Comparison of ENCODE assay signal across 7 mouse cellular contexts in genomic region chr9:50723406-50723805, GRCm38 (mm10). TPM values are rescaled to one million over a fixed set of nuclear protein-coding genes. Genes with fewer than 3 reads are reported as not detected.
DNase-seq lines count a peak whose midpoint lies in the region; ATAC-seq and TF ChIP-seq lines count a peak whose summit lies in the region.

No protein-coding gene starts in this region.

- intact Hi-C loops in left cerebral cortex, postnatal 4 days (cut with DNase I) = no loop called here

- no peak for TF ChIP-seq CTCF in MEL (IDR thresholded peaks at IDR 0.05 in 2 of 3, conservative IDR thresholded peaks at IDR 0.05 in 1 of 3; ENCODE audit: control insufficient read depth in 1 of 3, insufficient read depth in 1 of 3, low read depth in 2 of 3, low read length in 3 of 3, poor library complexity in 1 of 3, severe bottlenecking in 1 of 3)

- 0 out of 4 replicates have a peak, but pooled peaks cover 0 to 2% of the 10 kb centered on the region in 2 experiments for H3K4me1 ChIP-seq in MEL (ENCODE audit: control insufficient read depth in 1 of 2, insufficient read depth in 2 of 2, low read length in 2 of 2)
- peaks cover 40% of the 10 kb centered on the region for H3K4me1 ChIP-seq in forebrain, embryonic 14.5 days (ENCODE audit: control insufficient read depth, insufficient read depth, low read length)
- peaks cover 48% of the 10 kb centered on the region for H3K4me1 ChIP-seq in hindbrain, embryonic 14.5 days (replicated peaks; ENCODE audit: control insufficient read depth, insufficient read depth, low read length)

- WGBS in forebrain, embryonic 14.5 days = 26% methylated on average over 7 of the region's 7 CpGs
- WGBS in hindbrain, embryonic 14.5 days = 46% methylated on average over 7 of the region's 7 CpGs

- H3K79me2 ChIP-seq in MEL (ENCODE audit: control insufficient read depth, insufficient read depth, low read length, poor library complexity) = no peaks in the 10 kb centered on the region

- no peak for TF ChIP-seq EP300 in MEL (IDR thresholded peaks at IDR 0.05; ENCODE audit: low read depth in 1 of 2, low read length in 2 of 2)

- H3K4me2 ChIP-seq in forebrain, embryonic 14.5 days (ENCODE audit: low read length) = peak overlapping the region; percentile 88
- peak overlapping the region; percentile 75 for H3K4me2 ChIP-seq in hindbrain, embryonic 14.5 days (replicated peaks)

- no peaks in the 10 kb centered on the region for H3K9me3 ChIP-seq in MEL (replicated peaks; ENCODE audit: insufficient read depth, low read length)
- H3K9me3 ChIP-seq in forebrain, embryonic 14.5 days (replicated peaks; ENCODE audit: control insufficient read depth, low read length) = no peaks in the 10 kb centered on the region
- no peaks in the 10 kb centered on the region for H3K9me3 ChIP-seq in hindbrain, embryonic 14.5 days (ENCODE audit: control insufficient read depth, low read length)

- no peak for TF ChIP-seq POLR2A in MEL (IDR thresholded peaks at IDR 0.05; ENCODE audit: control insufficient read depth in 1 of 2, insufficient read depth in 1 of 2, low read depth in 1 of 2, low read length in 2 of 2, poor library complexity in 1 of 2)

- DNase-seq in MEL (ENCODE audit: low read depth, low spot score) = peak; percentile 24
- DNase-seq in adrenal gland, adult (ENCODE audit: inconsistent age in 2 of 2, low spot score in 1 of 2) = peak; percentile 78 to 92
- peak; percentile 92 for DNase-seq in forebrain, embryonic 14.5 days (ENCODE audit: low spot score)
- DNase-seq in hindbrain, embryonic 14.5 days (ENCODE audit: low spot score) = peak; percentile 80
- DNase-seq in left cerebral cortex, postnatal 4 days = peak; percentile 93
- peak; percentile 52 for DNase-seq in ovary, postnatal 10 days (ENCODE audit: low spot score)

- no peak overlapping the region for H3K9ac ChIP-seq in MEL (ENCODE audit: control insufficient read depth, low read depth, low read length, poor library complexity, severe bottlenecking)
- peak overlapping the region; percentile 25; the same call in 1 of the 2 replicates for H3K9ac ChIP-seq in forebrain, embryonic 14.5 days (ENCODE audit: low read length)
- H3K9ac ChIP-seq in hindbrain, embryonic 14.5 days = no peak overlapping the region

- no peak overlapping the region for H3K4me3 ChIP-seq in MEL (ENCODE audit: control insufficient read depth in 1 of 2, insufficient read depth in 1 of 2, low read depth in 2 of 2, low read length in 2 of 2)
- H3K4me3 ChIP-seq in forebrain, embryonic 14.5 days (ENCODE audit: low read depth, low read length) = no peak overlapping the region
- H3K4me3 ChIP-seq in hindbrain, embryonic 14.5 days (replicated peaks; ENCODE audit: low read length) = no peak overlapping the region

- TF ChIP-seq RAD21 in MEL (IDR thresholded peaks at IDR 0.05; ENCODE audit: low read depth, low read length) = no peak

- no peak for ATAC-seq in forebrain, embryonic 14.5 days
- no peak for ATAC-seq in hindbrain, embryonic 14.5 days (ENCODE audit: low FRiP score)
- ATAC-seq in CD4-positive, CD25-positive, alpha-beta regulatory T cell, adult 4 months = no peak

- peaks cover 9% of the 10 kb centered on the region in 2 experiments for H3K27me3 ChIP-seq in MEL (ENCODE audit: control insufficient read depth in 1 of 2, insufficient read depth in 2 of 2, low read length in 2 of 2)
- no peaks in the 10 kb centered on the region for H3K27me3 ChIP-seq in forebrain, embryonic 14.5 days (replicated peaks; ENCODE audit: control insufficient read depth, insufficient read depth, low read length)
- H3K27me3 ChIP-seq in hindbrain, embryonic 14.5 days (ENCODE audit: control insufficient read depth, insufficient read depth, low read length) = no peaks in the 10 kb centered on the region

- no peak overlapping the region for H3K27ac ChIP-seq in MEL (ENCODE audit: control insufficient read depth, low read depth, low read length)
- H3K27ac ChIP-seq in forebrain, embryonic 14.5 days (ENCODE audit: low read depth, low read length) = peak overlapping the region; percentile 85
- H3K27ac ChIP-seq in hindbrain, embryonic 14.5 days = peak overlapping the region; percentile 91

- no peaks in the 10 kb centered on the region for H3K36me3 ChIP-seq in MEL (ENCODE audit: control insufficient read depth in 1 of 2, insufficient read depth in 2 of 2, low read length in 2 of 2)
- H3K36me3 ChIP-seq in forebrain, embryonic 14.5 days (ENCODE audit: control insufficient read depth, insufficient read depth, low read length) = no peaks in the 10 kb centered on the region
- no peaks in the 10 kb centered on the region for H3K36me3 ChIP-seq in hindbrain, embryonic 14.5 days (replicated peaks; ENCODE audit: control insufficient read depth, insufficient read depth)

TF ChIP-seq in MEL, 35 proteins besides CTCF, POLR2A, EP300 and RAD21:
- no peak for TF ChIP-seq POLR2AphosphoS2 (IDR thresholded peaks at IDR 0.05; ENCODE audit: low read length)
- TF ChIP-seq NRF1 (IDR thresholded peaks at IDR 0.05; ENCODE audit: insufficient read depth, low read depth, low read length, poor library complexity, severe bottlenecking) = no peak
- TF ChIP-seq MYC (IDR thresholded peaks at IDR 0.05; ENCODE audit: low read depth, low read length) = no peak
- no peak for TF ChIP-seq MAFK (IDR thresholded peaks at IDR 0.05; ENCODE audit: borderline replicate concordance, low read depth, low read length)
- no peak for TF ChIP-seq GATA1 (IDR thresholded peaks at IDR 0.05; ENCODE audit: low read depth, low read length)
- no peak for TF ChIP-seq ETS1 (IDR thresholded peaks at IDR 0.05; ENCODE audit: low read depth, low read length)
- TF ChIP-seq MAX (IDR thresholded peaks at IDR 0.05; ENCODE audit: low read length) = no peak
- TF ChIP-seq CHD2 (IDR thresholded peaks at IDR 0.05; ENCODE audit: low read length) = no peak
- TF ChIP-seq ZC3H11A (IDR thresholded peaks at IDR 0.05; ENCODE audit: low read depth, low read length) = no peak
- TF ChIP-seq KAT2A (conservative IDR thresholded peaks at IDR 0.05; ENCODE audit: low read depth, low read length) = no peak
- TF ChIP-seq MXI1 (IDR thresholded peaks at IDR 0.05; ENCODE audit: low read depth, low read length) = no peak
- TF ChIP-seq ZKSCAN1 (IDR thresholded peaks at IDR 0.05; ENCODE audit: low read depth, low read length) = no peak
- TF ChIP-seq ZNF384 (IDR thresholded peaks at IDR 0.05; ENCODE audit: low read depth, low read length) = no peak

RNA-seq across cellular contexts. Expression of gene Dixdc1, which starts 15.9 kb away (rescaled TPM):
- total RNA-seq in MEL (2012; rRNA removed) = not detected in 2 replicates
- under 1 TPM in 1 of 2 experiments, not detected in 1; 0.07 TPM for polyA plus RNA-seq in MEL (2012; ENCODE audit: insufficient read depth in 1 of 2, insufficient read length in 2 of 2, low read depth in 1 of 2, low replicate concordance in 2 of 2, missing spikeins in 1 of 2)
- 21.6 and 27.1 TPM in 2 replicates for polyA plus RNA-seq in forebrain, embryonic 14.5 days (2014; fragmentation: Nextera tagmentation; extraction: Ambion mirVana)
- 35.3 and 37.2 TPM in 2 replicates for polyA plus RNA-seq in hindbrain, embryonic 14.5 days (2014; fragmentation: Nextera tagmentation; extraction: Ambion mirVana)
- 10 to 100 TPM; 65.3 to 66.0 TPM for total RNA-seq in left cerebral cortex, postnatal 4 days (2021)
- polyA plus RNA-seq in CD4-positive, CD25-positive, alpha-beta regulatory T cell, adult 4 months (2017; shearing (Covaris generic)) = under 1 TPM in 1 of 2 experiments, not detected in 1; 0.19 TPM

RNA-seq across cellular contexts. Expression of gene 2310030G06Rik, which starts 22.9 kb away (rescaled TPM):
- total RNA-seq in MEL (2012; rRNA removed) = not detected in 2 replicates
- not detected for polyA plus RNA-seq in MEL (2012; ENCODE audit: insufficient read depth in 1 of 2, insufficient read length in 2 of 2, low read depth in 1 of 2, low replicate concordance in 2 of 2, missing spikeins in 1 of 2)
- 1.0 and 1.1 TPM in 2 replicates for polyA plus RNA-seq in forebrain, embryonic 14.5 days (2014; fragmentation: Nextera tagmentation; extraction: Ambion mirVana)
- 1.7 and 2.1 TPM in 2 replicates for polyA plus RNA-seq in hindbrain, embryonic 14.5 days (2014; fragmentation: Nextera tagmentation; extraction: Ambion mirVana)
- 1 to 10 TPM; 1.8 to 2.0 TPM for total RNA-seq in left cerebral cortex, postnatal 4 days (2021)
- polyA plus RNA-seq in CD4-positive, CD25-positive, alpha-beta regulatory T cell, adult 4 months (2017; shearing (Covaris generic)) = not detected

RNA-seq across cellular contexts. Expression of gene Cryab, which starts 27.7 kb away (rescaled TPM):
- total RNA-seq in MEL (2012; rRNA removed) = not detected in 2 replicates
- polyA plus RNA-seq in MEL (2012; ENCODE audit: insufficient read depth in 1 of 2, insufficient read length in 2 of 2, low read depth in 1 of 2, low replicate concordance in 2 of 2, missing spikeins in 1 of 2) = not detected
- 9.7 and 12.6 TPM in 2 replicates for polyA plus RNA-seq in forebrain, embryonic 14.5 days (2014; fragmentation: Nextera tagmentation; extraction: Ambion mirVana)
- polyA plus RNA-seq in hindbrain, embryonic 14.5 days (2014; fragmentation: Nextera tagmentation; extraction: Ambion mirVana) = 11.9 and 14.9 TPM in 2 replicates
- 10 to 100 TPM; 39.1 to 40.9 TPM for total RNA-seq in left cerebral cortex, postnatal 4 days (2021)
- polyA plus RNA-seq in CD4-positive, CD25-positive, alpha-beta regulatory T cell, adult 4 months (2017; shearing (Covaris generic)) = not detected

RNA-seq across cellular contexts. Expression of gene Hspb2, which starts 28.7 kb away (rescaled TPM):
- not detected in 2 replicates for total RNA-seq in MEL (2012; rRNA removed)
- not detected for polyA plus RNA-seq in MEL (2012; ENCODE audit: insufficient read depth in 1 of 2, insufficient read length in 2 of 2, low read depth in 1 of 2, low replicate concordance in 2 of 2, missing spikeins in 1 of 2)
- 0.70 TPM in 1 of 2 replicates, not detected in the other for polyA plus RNA-seq in forebrain, embryonic 14.5 days (2014; fragmentation: Nextera tagmentation; extraction: Ambion mirVana)
- 0.83 and 1.8 TPM in 2 replicates for polyA plus RNA-seq in hindbrain, embryonic 14.5 days (2014; fragmentation: Nextera tagmentation; extraction: Ambion mirVana)
- 1 to 10 TPM; 1.0 to 1.3 TPM for total RNA-seq in left cerebral cortex, postnatal 4 days (2021)
- polyA plus RNA-seq in CD4-positive, CD25-positive, alpha-beta regulatory T cell, adult 4 months (2017; shearing (Covaris generic)) = not detected

RNA-seq across cellular contexts. Expression of gene Fdxacb1, which starts 44.6 kb away (rescaled TPM):
- total RNA-seq in MEL (2012; rRNA removed) = 6.1 and 6.5 TPM in 2 replicates
- polyA plus RNA-seq in MEL (2012; ENCODE audit: insufficient read depth in 1 of 2, insufficient read length in 2 of 2, low read depth in 1 of 2, low replicate concordance in 2 of 2, missing spikeins in 1 of 2) = 1 to 10 TPM in 1 of 2 experiments, not detected in 1; 9.7 TPM
- 10.0 and 10.1 TPM in 2 replicates for polyA plus RNA-seq in forebrain, embryonic 14.5 days (2014; fragmentation: Nextera tagmentation; extraction: Ambion mirVana)
- 10.1 and 10.7 TPM in 2 replicates for polyA plus RNA-seq in hindbrain, embryonic 14.5 days (2014; fragmentation: Nextera tagmentation; extraction: Ambion mirVana)
- 1 to 10 TPM; 5.9 to 8.3 TPM for total RNA-seq in left cerebral cortex, postnatal 4 days (2021)
- polyA plus RNA-seq in CD4-positive, CD25-positive, alpha-beta regulatory T cell, adult 4 months (2017; shearing (Covaris generic)) = 10 to 100 TPM in 1 of 2 experiments, 1 to 10 TPM in 1; 6.5 to 17.9 TPM

Comparison
In these comparisons a context has a peak if more than half of its experiments do, and no peak if none do; other contexts are left out.
1. DNase-seq: peak in every context shown above with its lines; median percentile 93 in left cerebral cortex, postnatal 4 days; 92 in forebrain, embryonic 14.5 days; 85 in adrenal gland, adult; 80 in hindbrain, embryonic 14.5 days; 52 in ovary, postnatal 10 days; 24 in MEL.
2. RNA of gene Dixdc1, which starts 15.9 kb away (polyA plus RNA-seq): 35.3 to 37.2 TPM in hindbrain, embryonic 14.5 days and 21.6 to 27.1 TPM in forebrain, embryonic 14.5 days; 0.19 TPM in CD4-positive, CD25-positive, alpha-beta regulatory T cell, adult 4 months and 0.07 TPM in MEL; every median in the first group is over 10 times any median in the second.